Mouse (Mus musculus) effector memory CD4-positive, alpha-beta T cell, adult 7 months (primary cell): ENCODE measurements around the gene Zfp968. TPM values are rescaled to one million over a fixed set of nuclear protein-coding genes. Genes with fewer than 3 reads are reported as not detected.

ENCODE experiments used
- polyA plus RNA-seq: library from polyadenylated mRNA; unstranded; fragments of 100-300 nt; shearing (Covaris generic); gene quantifications from one replicate; pipeline ENCODE4 v1.2.1, GENCODE M21; 2017

Gene Zfp968
- 1.6 TPM for polyA plus RNA-seq

GRCm38 (mm10) chr2:175372136-175372535, at the start of gene Zfp968:
Zfp968 (plus strand) TSS chr2:175372436.

GRCm38 (mm10) chr2:175338097-175338496, 34.1 kb upstream of the Zfp968 start, which contains the start of gene Gm4631:
Gm4631 (minus strand) TSS chr2:175338197.

Other genes starting within 250 kb of the Zfp968 start
- 2.5 TPM for gene Gm14399, start 230.4 kb upstream of the Zfp968 start, polyA plus RNA-seq
- not detected for gene Gm14443, start 196.6 kb upstream of the Zfp968 start, polyA plus RNA-seq
- 0.96 TPM for gene Gm14391, start 165.5 kb upstream of the Zfp968 start, polyA plus RNA-seq
- 3.5 TPM for gene Gm14440, start 97.3 kb upstream of the Zfp968 start, polyA plus RNA-seq
- 6.9 TPM for gene Gm4631, start 34.2 kb upstream of the Zfp968 start, polyA plus RNA-seq
- 1.0 TPM for gene Gm4724, start 63.4 kb downstream of the Zfp968 start, polyA plus RNA-seq
- 2.4 TPM for gene Zfp965, start 97.5 kb downstream of the Zfp968 start, polyA plus RNA-seq